Mouse (Mus musculus) thymus, postnatal 10 days (tissue): ENCODE results near the gene Prkrip1.
"Not testable (repeated sequence)": the region's sequence is repeated elsewhere in the genome, so short reads cannot be mapped to it uniquely, and the experiment has no call there.

Experiments
- DNase-seq, 2 experiments: peaks; one replicate each; pipeline ENCODE4 v3.0.0; 2021; ENCODE audit warnings: low spot score in 2 of 2

Gene Prkrip1

DNA sequence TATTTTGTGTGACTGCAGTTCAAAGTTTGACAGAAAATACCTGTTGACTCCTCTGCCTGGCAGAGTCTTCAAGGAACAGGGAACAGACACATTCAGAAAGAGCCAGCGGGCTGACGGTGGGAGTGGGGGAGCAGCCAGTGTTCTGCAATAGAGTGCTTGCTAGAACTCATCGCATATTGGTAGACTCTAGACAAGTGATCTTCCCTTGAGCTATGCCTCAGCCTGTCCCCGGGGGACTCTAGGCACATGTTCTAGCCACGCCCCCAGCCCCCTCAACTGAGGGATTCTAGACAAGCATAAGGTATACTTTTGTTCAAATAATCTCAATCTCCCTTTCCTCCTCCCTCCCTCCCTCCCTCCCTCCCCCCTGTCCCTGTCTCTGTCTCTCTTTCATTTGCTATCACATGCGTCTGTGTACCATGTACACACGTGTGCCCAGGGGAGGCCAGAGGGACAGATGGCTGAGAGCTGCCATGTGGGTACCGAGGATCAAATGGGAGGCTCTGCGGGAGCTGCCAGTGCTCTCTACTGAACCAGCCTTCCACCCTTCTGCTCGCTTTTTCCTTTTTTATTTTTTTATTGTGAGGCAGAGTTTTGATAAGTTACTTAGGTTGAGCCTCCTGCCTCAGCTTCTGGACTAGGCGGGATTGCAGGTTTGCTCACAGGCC is 34.8 kb downstream of the Prkrip1 start:
- DNase-seq: no peak

- not testable (repeated sequence) for DNase-seq
Measured at GRCm38 (mm10) chr5:136160084-136160483, 38.7 kb downstream of the Prkrip1 start.

DNA sequence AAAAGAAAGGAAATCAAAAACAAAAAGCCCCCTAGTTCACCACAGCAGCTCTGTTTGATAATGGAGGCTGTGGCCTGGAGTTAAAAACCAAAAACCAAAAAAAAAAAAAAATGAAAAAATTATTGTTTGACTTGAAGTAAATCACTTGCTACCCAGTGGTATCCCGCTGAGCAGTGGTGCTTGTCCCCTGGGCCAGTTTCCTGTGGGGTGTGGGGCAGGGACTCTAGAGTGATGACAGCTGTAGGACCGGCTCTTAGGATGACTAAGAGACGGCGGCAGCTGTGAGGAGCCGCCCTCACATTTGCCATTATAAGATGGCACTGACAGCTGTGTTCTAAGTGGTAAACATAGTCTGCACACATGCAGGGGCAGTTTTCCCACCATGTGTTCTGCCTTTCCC is 43.4 kb downstream of the Prkrip1 start:
- DNase-seq: no peak

DNA sequence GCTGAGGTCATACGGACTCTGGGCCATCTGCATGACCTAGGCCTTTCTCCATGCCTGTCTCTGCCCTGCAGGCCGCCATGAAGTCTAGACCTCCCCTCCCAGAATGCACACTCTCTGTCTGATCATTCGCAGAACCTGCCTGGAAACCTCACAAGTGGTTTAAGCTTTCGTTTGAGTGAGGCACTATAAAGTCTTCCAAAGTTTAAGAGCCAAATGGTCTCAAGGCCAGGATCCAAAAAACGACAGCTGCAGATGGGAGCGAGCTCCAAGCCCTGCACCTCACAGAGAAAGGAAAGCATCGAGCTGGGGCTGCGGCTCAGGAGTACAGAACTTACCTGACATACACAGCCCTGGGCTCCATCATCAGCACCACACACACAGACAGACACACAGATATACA is 46.4 kb downstream of the Prkrip1 start:
- DNase-seq: no peak

DNA sequence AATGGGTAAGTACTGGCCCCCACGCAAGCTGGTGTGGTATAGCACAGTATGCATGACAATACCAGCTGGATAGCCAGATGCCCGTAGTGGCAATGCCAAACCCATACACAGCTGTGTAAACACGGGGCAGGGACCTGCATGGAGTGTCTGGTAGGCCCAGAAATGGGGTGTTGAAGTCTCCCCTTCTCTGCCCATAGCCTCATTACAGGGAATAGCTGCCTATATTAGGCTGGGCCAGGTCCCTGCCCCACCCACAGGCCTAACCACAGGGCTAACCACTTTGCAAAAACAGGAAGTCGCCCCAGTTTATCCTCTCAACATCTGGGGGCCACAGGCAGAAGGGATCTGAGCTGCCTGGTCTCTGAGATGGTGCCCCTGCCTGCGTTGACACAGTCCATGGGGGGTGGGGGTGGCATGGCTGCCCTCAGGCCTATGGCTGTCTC is 49.6 kb downstream of the Prkrip1 start:
- DNase-seq: peak; percentile 54 to 61

- DNase-seq: no peak
Measured at GRCm38 (mm10) chr5:136147704-136148103, 51.1 kb downstream of the Prkrip1 start.

DNA sequence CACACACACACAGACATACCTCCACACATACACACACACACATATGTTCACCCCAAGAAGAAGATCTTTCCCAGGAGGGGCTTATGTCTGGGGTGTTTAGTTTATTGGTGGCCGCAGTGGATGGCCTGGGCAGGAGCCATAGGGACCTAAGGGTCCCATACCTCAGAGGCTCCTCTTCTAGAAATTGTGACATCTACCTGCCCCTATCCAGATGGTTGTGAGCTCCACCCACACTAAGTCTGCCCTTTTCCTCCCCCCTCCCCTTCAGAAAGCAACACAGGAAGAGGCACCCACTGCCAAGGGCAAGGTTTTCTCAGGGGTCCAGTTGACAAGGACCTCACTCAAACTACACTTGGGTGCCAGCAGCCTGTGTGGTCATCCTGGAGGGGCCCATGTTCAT is 51.8 kb downstream of the Prkrip1 start:
- DNase-seq: peak; percentile 75 to 79

GRCm38 (mm10) chr5:136144606-136145430 is 53.9 kb downstream of the Prkrip1 start:
- no peak for DNase-seq

- no peak for DNase-seq
Measured at GRCm38 (mm10) chr5:136143161-136143755, 55.5 kb downstream of the Prkrip1 start.

- DNase-seq: no peak
Measured at GRCm38 (mm10) chr5:136142746-136143145, 56.0 kb downstream of the Prkrip1 start.

GRCm38 (mm10) chr5:136140057-136140482 is 58.7 kb downstream of the Prkrip1 start:
- DNase-seq: no peak

GRCm38 (mm10) chr5:136139393-136139792 is 59.4 kb downstream of the Prkrip1 start:
- DNase-seq: no peak

- peak; percentile 55 to 71 for DNase-seq
Measured at GRCm38 (mm10) chr5:136137658-136138274, 61.0 kb downstream of the Prkrip1 start.

- no peak for DNase-seq
Measured at GRCm38 (mm10) chr5:136136292-136136990, 62.3 kb downstream of the Prkrip1 start.

DNA sequence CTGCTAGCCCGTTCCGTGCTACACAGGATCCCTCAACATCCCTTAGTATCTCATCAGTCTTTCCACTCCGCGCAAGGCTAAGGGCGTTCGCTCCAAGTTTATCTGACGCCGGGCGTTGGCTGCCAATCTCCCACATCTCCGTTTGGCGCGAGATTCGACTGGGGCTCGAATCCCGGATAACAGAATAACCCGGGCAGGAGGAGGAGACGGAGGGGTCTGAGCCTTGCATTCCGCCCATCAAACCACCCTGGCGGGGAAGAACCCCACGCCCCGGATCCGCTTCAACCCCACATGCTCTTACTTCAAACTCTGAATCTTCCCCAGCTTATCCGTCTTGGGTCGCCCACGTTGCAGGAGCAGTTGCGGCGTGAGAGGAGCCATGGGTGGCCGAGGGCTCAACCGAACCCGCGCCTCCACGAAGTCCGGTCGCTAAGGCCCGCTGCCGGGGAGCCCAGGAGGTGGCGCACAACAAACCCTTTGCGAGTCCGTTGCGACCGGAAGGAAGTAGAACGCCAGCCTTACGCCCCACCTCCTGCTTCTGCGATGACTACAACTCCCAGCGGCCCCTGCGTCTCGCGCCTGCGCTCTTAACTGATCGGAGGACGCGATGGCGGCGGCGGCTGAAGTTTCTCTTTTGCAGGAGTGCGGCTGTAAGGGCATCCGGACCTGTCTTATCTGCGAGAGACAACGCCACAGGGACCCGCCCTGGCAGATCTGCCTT is 63.0 kb downstream of the Prkrip1 start, which contains the start of the genes Lrwd1 and Alkbh4:
Gene Lrwd1 (minus strand): TSS at position 504 of the 721 bp plus-strand sequence.
Gene Alkbh4 (plus strand): TSS at position 576 of the 721 bp plus-strand sequence.
- peak; percentile 96 for DNase-seq
